Mouse (Mus musculus) cerebellum, adult 9-11 months (tissue): ENCODE measurements at regions not wholly inside any gene's neighbourhood (a gene's known extent, or its start where the extent isn't known, plus 50 kb on each side); places are given as distances from the start of the nearest gene placed in this dataset.
A peak's percentile ranks its signal among the peaks of the same experiment; 100 is the strongest.

ENCODE experiments used
- DNase-seq: peaks from one replicate; pipeline ENCODE4 v3.0.0; 2022

DNA sequence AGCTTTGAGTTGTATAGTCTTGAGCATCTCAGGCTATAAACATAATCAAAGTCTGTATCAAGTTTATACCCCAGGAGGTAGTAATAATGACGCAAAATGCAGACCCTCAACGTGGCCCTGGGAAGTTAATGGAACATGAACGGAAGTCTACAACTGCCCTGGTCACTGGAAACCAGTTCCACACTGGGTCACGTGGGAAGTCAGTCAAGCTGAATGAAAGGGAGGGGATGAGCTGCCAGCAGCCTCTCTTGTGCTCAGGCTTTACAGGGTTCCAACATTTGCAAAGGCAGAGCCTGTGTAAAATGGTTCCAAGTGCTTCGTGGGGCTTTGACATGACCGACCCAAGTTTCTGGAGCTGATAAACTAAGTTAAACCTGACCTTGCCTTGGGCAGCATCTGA lies 229.4 kb downstream of the Lnpk start:
- no peak for DNase-seq

GRCm38 (mm10) chr2:74306301-74306700 lies 272.9 kb downstream of the Lnpk start:
- no peak for DNase-seq

GRCm38 (mm10) chr2:74300885-74301451 lies 278.3 kb downstream of the Lnpk start:
- DNase-seq = no peak

- DNase-seq = peak; percentile 9
Observed at GRCm38 (mm10) chr2:74300366-74300791, 278.9 kb downstream of the Lnpk start.

GRCm38 (mm10) chr2:74292641-74293040 lies 286.6 kb downstream of the Lnpk start:
- DNase-seq = no peak

GRCm38 (mm10) chr2:74291416-74292396 lies 287.5 kb downstream of the Lnpk start:
- DNase-seq = no peak

GRCm38 (mm10) chr2:74285624-74286023 lies 293.6 kb downstream of the Lnpk start:
- no peak for DNase-seq

DNA sequence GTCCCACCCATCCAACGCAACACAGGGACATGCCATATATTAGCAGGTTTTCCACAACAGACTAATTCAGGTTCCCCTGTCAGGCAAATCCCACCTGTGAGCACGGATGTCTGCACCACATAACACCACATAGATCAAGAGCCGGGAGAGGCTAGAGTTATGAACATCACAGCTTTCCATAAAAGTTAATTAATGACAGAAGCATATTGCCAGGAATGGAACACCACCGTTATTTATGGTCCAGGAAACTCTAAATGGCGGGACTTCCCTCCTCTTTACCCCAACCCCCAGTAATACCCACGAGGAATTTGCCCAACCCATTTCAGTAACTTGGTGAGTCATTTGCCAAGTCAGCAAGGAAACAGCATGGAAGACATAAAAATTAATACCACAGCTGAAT lies 314.3 kb downstream of the Lnpk start:
- DNase-seq = no peak

GRCm38 (mm10) chr2:74257034-74257781 lies 322.0 kb downstream of the Lnpk start:
- no peak for DNase-seq

DNA sequence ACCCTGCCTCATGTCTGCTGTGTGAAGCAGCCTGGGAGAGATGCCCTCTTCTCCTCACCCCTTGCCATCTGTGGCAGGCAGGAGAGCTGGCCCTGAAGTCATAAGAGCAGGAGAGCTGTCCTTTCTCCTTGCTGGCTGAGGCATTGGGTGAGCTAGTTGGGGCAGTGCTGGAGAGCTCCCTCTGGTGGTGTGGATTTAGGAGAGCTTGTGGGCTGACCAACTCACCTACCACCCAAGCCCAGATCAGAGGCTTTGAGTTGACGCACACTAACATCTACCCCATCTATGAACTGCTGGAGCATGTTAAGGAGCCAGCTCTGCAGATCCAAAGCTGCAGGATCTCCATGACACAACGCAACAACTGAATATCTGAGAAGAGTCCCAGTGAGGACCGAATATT lies 331.7 kb downstream of the Lnpk start:
- no peak for DNase-seq

- no peak for DNase-seq
Observed at GRCm38 (mm10) chr2:74246631-74247030, 332.6 kb downstream of the Lnpk start.

DNA sequence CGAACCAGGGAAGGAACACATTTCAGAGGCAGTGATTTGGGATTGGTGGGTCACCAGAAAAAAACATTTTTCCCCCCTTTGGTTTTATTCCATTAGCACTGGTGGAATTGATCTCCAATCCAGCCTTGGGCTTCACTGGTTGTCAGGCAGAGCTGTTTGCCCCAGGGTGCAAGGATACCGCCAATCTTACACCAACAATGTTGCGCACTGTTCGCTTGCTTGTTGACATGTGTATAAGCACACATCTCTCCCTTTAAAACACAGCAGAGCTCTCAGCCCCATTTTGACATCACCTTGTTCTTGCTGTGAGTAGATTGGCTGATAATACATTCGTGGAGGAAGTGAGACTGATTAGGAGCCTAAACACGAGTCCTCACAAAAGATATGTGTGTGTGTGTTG lies 333.1 kb upstream of the Atp5g3 start:
- no peak for DNase-seq

GRCm38 (mm10) chr2:74243801-74244200 lies 332.7 kb upstream of the Atp5g3 start:
- no peak for DNase-seq

GRCm38 (mm10) chr2:74239586-74239985 lies 328.5 kb upstream of the Atp5g3 start:
- no peak for DNase-seq

GRCm38 (mm10) chr2:74217437-74217836 lies 306.3 kb upstream of the Atp5g3 start:
- DNase-seq = no peak

DNA sequence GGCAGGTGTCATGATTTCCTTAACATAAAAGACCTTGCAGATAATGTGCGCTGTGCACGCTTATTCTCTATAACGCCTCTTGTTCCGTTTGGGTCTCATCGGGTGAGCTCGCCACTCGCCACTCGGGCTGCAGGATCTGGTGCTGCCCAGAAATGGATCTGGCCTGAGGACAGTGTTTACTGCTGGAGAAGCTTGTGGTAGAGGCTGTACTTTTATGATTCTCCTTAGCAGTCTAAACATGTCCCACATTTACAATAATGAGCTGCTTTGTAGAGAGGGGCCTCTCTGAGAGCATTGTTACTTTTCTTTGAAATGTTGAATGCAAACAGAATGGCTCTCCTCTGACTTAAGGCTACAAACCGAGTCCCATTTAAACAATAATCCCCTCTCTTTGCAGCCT lies 299.1 kb upstream of the Atp5g3 start:
- no peak for DNase-seq

DNA sequence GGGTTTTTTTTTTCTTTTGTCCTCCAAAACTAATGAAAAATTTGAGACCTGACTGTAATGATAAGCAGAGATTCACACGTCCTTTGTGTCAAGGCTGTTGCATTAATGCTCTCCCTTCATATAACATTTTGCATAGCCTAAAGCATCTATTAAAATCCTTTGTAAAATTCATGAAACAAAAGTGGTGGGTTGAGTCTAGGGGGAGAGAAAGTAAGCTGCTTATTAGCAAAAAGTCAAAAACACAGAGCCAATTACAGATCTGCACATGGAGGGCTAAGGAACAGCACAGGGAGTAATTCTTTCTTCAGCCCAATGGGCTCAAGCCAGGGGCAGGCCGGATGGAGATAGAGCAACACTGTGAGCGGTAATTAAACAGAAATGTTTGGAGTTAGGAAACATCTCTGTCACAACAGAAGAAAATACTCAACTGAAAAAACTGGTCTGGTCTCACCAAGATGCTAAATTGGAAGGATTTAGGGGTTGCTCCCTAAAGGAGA lies 298.3 kb upstream of the Atp5g3 start:
- no peak for DNase-seq

DNA sequence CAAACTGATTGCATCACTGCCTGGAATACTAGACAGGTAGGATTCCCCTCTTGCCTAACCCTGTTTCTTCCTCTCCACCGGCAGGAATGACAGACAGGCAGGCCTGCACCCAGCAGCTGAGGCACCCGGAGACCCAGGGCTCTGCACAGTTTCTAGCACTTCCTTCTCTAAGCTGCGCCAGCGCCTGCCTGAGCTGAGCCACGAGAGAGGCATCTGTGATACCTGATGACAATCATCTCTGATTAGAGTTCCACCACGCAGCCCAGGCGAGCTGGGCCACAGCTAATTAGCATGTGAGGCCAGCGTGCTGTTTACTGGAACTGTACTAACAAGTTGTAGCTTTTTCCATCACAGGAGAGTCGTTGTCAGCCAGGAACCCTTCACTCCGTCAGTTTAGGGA lies 296.3 kb upstream of the Atp5g3 start:
- DNase-seq = no peak

- no peak for DNase-seq
Observed at GRCm38 (mm10) chr2:74202776-74203175, 291.6 kb upstream of the Atp5g3 start.

- no peak for DNase-seq
Observed at GRCm38 (mm10) chr2:74201608-74202323, 290.6 kb upstream of the Atp5g3 start.

GRCm38 (mm10) chr2:74199550-74199949 lies 288.4 kb upstream of the Atp5g3 start:
- no peak for DNase-seq

DNA sequence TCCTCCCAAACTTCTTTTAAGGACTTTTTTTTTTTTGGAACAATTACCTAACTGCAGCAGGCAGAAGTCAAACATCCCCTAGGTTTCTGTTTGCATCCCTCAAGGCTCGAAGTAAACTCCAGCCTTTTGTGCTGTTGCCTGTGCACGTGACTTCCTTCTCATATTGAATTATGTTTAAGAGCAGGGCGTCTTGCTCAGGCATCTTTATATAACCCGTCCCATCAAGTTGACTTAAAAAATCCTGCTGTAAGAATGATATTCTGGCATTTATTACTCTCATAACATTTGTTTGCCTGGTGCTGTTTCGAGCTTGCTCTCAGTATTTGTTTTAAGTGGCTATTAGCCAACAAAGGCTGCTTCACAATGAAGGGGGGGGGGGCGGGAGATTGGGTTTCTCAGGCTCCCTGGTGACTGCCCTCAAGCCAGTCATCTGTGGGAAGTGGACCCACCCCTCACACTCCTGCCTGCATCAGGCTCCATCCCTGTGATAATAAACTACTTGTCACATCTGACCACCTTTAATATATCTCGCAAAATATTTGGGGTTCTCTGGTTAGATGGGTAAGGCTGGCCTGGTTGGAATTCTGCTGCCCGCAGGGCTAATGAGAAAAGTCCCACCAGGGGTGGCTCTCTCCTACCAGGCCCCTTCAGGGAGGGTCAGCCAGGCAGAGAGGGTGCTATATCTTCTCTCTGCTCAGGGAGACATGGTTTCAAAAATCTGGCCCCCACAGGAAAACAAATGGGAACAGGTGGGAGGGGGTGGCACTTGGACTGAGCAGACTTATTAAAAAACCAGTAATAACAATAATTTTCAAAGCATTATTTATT lies 277.1 kb upstream of the Atp5g3 start:
- DNase-seq = no peak
